ENCODE assay signal across 23 mouse cellular contexts in genomic region chr5:36594344-36594743, GRCm38 (mm10).
"Had no signal": no experiment of that assay in that cellular context is flagged by ENCODE, and none has a peak within 500 bp of the region (broad histone marks: within the 10 kb centered on the region; RNA-seq: fewer than 3 reads in every experiment).

No protein-coding gene starts in this region.

- ATAC-seq: hindbrain, embryonic 16.5 days; inflammation-experienced regulatory T-cells, adult 6 months; intestine, embryonic 15.5 days; intestine, postnatal 0 days had no signal

- H3K27ac ChIP-seq: heart, embryonic 10.5 days; hindbrain, embryonic 10.5 days; hindbrain, embryonic 12.5 days; hindbrain, embryonic 14.5 days; intestine, embryonic 15.5 days; layer of hippocampus, adult 2 months; limb, embryonic 10.5 days; limb, embryonic 12.5 days; liver, embryonic 13.5 days had no signal

- DNase-seq: gastrocnemius, postnatal 25 days; heart, adult 18-20 months; heart, postnatal 10 days; heart, postnatal 4 days; kidney, adult 18-20 months; kidney, adult 8-10 months; kidney, postnatal 10 days; kidney, postnatal 25 days; kidney, postnatal 4 days; liver; liver, embryonic 13.5 days had no signal

- H3K4me3 ChIP-seq: heart, embryonic 10.5 days; heart, embryonic 12.5 days; hindbrain, embryonic 10.5 days; hindbrain, embryonic 12.5 days; intestine, embryonic 15.5 days; layer of hippocampus, adult 2 months; limb, embryonic 10.5 days; limb, embryonic 12.5 days; liver, embryonic 13.5 days had no signal
